Mouse (Mus musculus): ENCODE measurements at regions not wholly inside any gene's neighbourhood (a gene's known extent, or its start where the extent isn't known, plus 50 kb on each side); places are given as distances from the start of the nearest gene placed in this dataset.

GRCm38 (mm10) chr13:112044372-112044771, 235.6 kb upstream of the Map3k1 start:
- TF ChIP-seq POLR2A (IDR thresholded peaks at IDR 0.05; ENCODE audit: insufficient read depth, low read length): no peak
- TF ChIP-seq EP300 (IDR thresholded peaks at IDR 0.05; ENCODE audit: insufficient read depth, low read depth, low read length): no peak

All from ES-Bruce4 (cell line).